Mouse (Mus musculus) layer of hippocampus, adult 8-10 months (tissue): ENCODE data around the gene A030003K21Rik. TPM values are rescaled to one million over a fixed set of nuclear protein-coding genes. Genes with fewer than 3 reads are reported as not detected.

Experiments
- DNase-seq, 2 experiments: peaks; one replicate each; pipeline ENCODE4 v3.0.0; 2022; ENCODE audit warnings: low spot score in 2 of 2
- total RNA-seq, 4 experiments: library from RNA; stranded (reverse); gene quantifications; 2 replicates each; pipeline ENCODE4 v1.2.4; 2022

A030003K21Rik gene
- total RNA-seq, 4 experiments from 2014 or later, result not detected

DNA sequence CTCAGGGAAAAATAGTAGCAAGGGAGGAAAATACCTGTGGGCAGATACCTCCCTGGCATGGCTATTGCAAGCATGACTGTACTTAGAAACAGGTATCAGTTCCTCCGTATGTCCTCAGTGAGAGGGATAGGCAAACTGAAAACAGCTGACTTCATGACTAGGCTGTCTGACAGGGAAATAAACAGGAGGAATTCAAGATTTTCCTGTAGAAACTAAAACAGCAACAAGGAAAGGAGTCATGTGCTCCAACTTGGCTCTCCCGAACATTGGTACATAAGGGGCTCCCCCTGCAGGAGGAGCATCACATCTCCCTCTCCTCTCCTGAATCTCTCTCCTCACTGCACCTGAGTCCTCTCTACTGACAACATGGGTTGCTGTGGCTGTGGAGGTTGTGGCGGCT, 30.2 kb downstream of the A030003K21Rik start, which contains the start of gene A030005L19Rik:
Gene A030005L19Rik, plus strand, starts transcription at position 301 of the 400 bp plus-strand sequence.
- DNase-seq, result no peak

DNA sequence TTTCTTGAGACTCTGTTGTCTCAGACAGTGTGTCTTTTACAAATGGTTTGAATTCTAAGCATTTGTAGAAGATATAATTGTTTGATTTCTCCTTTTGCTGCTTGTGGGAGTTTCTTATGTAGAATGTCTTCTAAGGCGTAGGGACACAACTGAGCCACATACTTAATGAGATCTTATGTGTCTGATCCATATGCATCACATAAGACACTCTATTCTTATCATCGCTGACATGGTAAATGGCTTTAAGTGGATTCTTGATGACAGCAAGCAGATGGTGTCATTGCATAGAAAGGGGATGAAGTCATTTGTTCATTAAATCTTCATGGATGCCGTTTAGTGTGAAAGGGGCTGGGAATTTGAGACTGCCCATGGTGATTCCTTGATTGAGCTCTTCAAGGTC, 37.3 kb downstream of the A030003K21Rik start:
- no peak for DNase-seq

- no peak for DNase-seq
Measured at GRCm38 (mm10) chr1:82901201-82901600, 42.0 kb downstream of the A030003K21Rik start.

- DNase-seq, result no peak
Measured at GRCm38 (mm10) chr1:82900567-82900966, 42.6 kb downstream of the A030003K21Rik start.

DNA sequence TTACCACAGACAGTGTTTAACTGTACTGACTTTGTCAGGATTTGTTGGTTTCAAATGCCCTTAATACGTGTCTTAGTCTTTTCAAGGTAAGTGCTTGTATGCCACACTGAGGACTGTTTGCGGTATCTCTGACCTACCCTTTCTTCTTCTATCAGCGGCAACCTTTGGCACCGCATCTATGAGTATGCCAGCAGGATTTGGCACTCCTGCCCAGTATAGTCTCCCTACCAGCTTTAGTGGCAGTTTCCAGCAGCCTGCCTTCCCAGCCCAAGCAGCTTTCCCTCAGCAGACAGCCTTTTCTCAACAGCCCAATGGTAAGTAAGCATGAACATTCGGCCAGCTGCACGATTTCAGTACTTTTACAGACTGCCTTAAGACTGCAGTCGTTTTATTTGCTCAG, 49.9 kb downstream of the A030003K21Rik start:
- no peak for DNase-seq

Other genes with a start within 250 kb of the A030003K21Rik start
- gene Mff, start 218.5 kb downstream of the A030003K21Rik start, total RNA-seq, result 100 to 1,000 TPM; 236 to 287 (median 263) TPM
- gene Tm4sf20, start 174.9 kb downstream of the A030003K21Rik start, total RNA-seq, result not detected
- gene Gm47791, start 172.1 kb downstream of the A030003K21Rik start, total RNA-seq, result not detected
- 10 to 100 TPM; 61.6 to 70.6 (median 67.7) TPM for gene Agfg1, start 103.9 kb downstream of the A030003K21Rik start, total RNA-seq
- 1 to 10 TPM in 1 of 4 experiments, under 1 TPM in 1, not detected in 2; 0.70 to 1.6 TPM for gene A030005L19Rik, start 30.1 kb downstream of the A030003K21Rik start, total RNA-seq
- gene A030014E15Rik, start 18.5 kb downstream of the A030003K21Rik start, total RNA-seq, result not detected
- not detected for gene Gm6217, start 12.0 kb downstream of the A030003K21Rik start, total RNA-seq
- not detected for gene Gm7544, start 12.6 kb upstream of the A030003K21Rik start, total RNA-seq
- gene Gm47955, start 16.9 kb upstream of the A030003K21Rik start, total RNA-seq, result not detected
- not detected for gene Gm47959, start 57.2 kb upstream of the A030003K21Rik start, total RNA-seq
- 1 to 10 TPM; 1.4 to 2.3 (median 1.6) TPM for gene Slc19a3, start 95.1 kb upstream of the A030003K21Rik start, total RNA-seq
- not detected for gene Krtap28-10, start 99.1 kb upstream of the A030003K21Rik start, total RNA-seq
- gene Gm47969, start 101.5 kb upstream of the A030003K21Rik start, total RNA-seq, result not detected
- gene A030005K14Rik, start 116.0 kb upstream of the A030003K21Rik start, total RNA-seq, result not detected
- gene Krtap28-13, start 117.5 kb upstream of the A030003K21Rik start, total RNA-seq, result under 1 TPM in 1 of 4 experiments, not detected in 3; 0.33 TPM
- not detected for gene Ccl20, start 173.4 kb upstream of the A030003K21Rik start, total RNA-seq
- gene Daw1, start 216.4 kb upstream of the A030003K21Rik start, total RNA-seq, result 1 to 10 TPM in 2 of 4 experiments, under 1 TPM in 2; 0.66 to 1.6 (median 1.1) TPM